Mouse (Mus musculus) mouse embryonic stem cell (cell line): Measurements from ENCODE around the gene Phf3.

Source experiments
- in situ Hi-C, 2 experiments: fragments of 300-500 bp; cut with MboI; formaldehyde crosslinking; loops; 1 replicate in 1 of 2; 3 replicates in 1 of 2; pipeline ENCODE4 v1.14.3; 2019 to 2020; ENCODE audit warnings: low sequenced_read_pairs in 2 of 2, low pct_unique_long_range_greater_than_20kb in 1 of 2, mixed read lengths in 1 of 2; ENCODE audit not compliant: unreplicated experiment in 1 of 2

Gene Phf3

DNA sequence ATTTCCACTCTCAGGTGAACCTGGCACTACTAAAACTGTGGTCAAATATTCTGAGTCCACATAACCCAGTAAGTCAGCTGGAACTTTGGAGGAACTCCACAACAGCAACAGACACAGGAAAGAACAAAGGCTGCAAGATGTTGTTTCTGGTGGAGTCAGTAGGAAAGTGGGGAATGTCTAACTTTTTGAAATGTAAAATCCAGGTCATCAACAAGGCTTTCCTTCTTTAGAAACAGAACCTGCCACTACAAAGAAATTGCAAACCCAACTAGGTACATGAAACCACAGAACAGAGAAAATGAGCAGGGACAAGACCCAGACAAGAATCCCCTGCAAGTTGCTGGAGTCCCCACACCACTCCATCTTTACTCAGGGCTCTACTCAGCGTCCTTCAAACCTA lies 26.0 kb downstream of the Phf3 start:
- in situ Hi-C loops: no loop called here

DNA sequence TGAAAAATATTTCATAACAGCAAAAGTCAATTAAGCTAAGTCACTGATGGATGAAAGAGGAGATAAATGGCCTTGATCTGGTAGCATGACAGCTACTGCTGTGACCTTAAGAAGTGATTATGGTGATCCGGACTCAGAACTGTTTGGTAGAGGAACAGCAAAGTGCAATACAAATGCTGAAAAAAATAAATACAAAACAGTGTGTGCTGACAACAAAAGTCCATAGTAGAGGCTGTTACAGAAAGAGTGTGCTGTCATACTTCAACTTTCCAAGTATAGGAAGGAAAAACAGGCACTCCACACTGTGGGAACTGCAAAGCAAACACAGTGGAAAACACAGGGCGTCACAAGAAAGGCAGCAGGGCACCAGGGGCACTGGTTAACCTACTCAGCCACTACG lies 34.1 kb downstream of the Phf3 start:
- in situ Hi-C loops: no loop called here

DNA sequence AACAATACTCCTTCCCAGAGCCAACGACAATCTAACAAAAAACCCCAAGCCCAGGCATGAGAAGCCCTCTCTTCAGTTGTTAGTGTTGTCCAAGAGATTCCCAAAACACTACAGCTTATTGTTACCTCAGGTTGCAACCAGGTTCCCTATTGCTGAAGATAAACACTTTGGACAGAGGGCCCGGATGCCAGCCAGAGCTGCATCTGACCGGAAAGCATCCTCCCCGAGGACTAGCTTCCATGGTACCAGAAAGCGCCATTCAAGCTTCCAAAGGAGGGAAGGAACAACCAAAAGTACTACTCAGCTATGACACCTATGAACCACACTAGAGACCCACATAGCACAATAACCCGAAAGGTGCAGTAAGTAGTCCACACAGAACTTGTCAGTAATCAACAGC lies 38.2 kb downstream of the Phf3 start:
- in situ Hi-C loops: no loop called here

DNA sequence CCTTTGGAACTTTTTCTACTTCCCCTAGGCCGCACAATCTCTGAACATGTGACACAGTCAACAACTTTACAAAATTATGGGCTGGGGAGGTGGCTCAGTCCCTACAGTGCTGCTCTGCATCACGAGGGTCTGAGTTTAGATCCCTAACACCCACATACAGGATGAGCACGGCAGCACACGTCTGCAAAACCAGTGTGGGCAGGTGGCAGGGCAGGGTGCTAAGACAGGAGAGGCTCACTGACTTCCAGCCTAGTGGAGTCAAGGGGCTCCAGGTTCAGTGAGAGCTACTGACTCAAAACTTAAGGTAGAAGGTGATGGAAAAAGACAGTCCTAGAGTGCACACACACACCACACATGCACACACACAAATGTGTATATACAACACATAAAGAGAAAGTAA lies 40.9 kb downstream of the Phf3 start:
- in situ Hi-C loops: no loop called here

DNA sequence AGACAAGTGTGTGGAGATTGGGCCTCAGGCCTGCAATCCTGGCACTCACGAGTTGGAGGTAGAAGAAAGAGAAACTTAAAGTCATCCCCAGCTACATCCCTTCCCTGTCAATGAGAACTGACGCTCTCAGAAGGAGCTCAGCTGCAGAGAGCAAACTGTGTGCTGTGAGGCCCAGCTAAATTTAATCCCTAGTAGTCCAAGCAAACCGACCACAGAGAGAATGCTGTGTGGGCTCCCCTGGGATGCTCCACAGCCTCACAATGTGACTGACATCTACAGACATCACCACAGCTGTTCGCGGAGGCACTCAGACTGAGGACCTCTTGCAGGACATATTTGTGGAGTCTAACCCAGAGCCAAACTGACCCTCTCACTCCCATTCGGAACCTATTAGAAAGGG lies 54.3 kb downstream of the Phf3 start:
- in situ Hi-C loops: no loop called here

DNA sequence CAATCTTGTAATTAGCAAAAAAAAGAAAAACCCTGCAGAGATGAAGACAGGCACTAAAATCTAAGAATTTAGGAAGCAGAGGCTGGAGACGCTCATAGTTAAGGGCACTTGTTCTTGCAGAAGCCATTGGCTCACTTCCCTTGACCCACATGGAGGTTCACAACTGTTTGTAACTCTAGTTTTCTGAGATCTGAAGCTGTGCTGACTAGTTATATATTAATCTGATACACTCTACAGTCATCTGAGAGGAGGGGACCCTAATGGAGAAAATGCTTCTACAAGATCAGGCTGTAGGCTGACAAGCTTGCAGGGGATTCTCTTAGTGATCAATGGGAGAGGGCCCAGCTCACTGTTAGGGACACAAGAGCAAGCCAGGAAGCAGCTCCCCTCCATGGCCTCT lies 58.1 kb downstream of the Phf3 start:
- in situ Hi-C loops: no loop called here

DNA sequence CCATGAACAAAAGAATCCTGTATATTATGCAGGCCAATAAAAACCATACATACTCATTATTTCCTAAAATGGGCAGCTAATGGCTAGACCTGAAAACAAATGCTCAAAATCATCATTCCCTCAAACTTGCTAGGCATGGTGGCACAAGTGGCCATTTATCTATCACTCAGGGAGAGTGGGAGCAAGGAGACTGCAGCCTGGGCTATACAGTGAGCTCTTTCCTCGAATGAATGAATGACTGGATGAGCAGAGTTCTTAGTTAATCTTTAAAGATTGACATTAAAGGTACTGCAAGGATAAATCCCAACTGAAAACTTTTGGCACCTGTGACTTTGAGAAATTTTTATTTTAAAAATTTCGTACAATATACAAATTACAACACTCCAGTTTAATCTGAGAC lies 58.7 kb downstream of the Phf3 start:
- in situ Hi-C loops: no loop called here

DNA sequence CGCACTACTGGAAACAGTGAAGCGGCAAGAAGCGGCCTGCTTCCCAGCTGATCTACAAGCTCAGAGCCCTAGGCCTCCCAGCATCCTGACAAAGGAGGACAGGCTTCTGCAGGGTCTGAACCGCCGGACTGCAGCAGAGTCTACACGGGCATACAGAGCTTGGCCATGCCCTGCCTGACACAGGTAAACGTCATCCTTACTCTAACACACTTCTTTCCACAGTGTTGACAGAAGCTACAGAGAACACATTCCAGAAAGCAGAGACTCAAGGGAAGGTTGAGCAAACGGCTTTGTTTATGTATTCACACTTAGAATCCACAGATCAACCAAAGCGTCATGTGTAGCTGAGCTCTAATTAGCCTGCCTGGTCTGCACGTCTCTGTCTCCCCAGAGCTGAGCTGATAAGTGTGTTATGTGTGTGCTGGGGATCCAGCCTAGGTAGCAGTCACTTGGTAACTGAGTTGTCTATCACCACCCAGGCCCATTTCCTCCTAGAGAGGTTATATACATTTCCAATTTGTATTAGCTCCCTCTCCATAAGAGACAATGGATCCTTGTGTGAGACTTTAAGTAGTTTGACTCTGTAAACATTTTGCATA lies 65.5 kb downstream of the Phf3 start:
- in situ Hi-C loops: no loop called here

DNA sequence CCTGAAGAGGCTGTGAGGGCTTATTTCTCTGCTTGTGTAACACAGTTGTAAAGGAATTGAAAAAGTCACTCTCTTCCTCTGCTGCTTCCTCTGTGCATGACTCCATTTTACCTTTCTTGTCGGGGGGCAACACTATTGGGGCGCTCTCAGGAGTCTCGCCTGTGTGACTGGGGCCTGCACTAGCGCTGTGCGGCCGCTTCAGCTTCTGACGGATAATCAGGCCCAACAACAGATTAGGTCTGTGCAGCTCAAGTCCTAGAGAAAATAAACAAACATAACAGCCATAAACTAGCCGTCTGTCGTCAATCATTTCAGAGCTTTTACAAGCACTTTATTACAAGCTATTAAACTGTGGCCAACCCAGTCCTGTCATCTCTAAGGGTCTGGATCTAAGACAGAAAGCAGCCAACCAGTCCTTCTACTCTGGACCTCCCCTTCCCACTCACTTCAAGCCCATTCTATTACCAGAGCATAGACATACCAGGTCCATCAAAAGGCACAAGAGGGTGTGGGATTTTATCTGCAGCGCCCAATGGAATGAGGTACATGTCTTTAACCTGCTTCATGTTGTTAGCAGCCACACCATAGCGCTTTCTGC lies 67.9 kb downstream of the Phf3 start:
- in situ Hi-C loops: no loop called here

DNA sequence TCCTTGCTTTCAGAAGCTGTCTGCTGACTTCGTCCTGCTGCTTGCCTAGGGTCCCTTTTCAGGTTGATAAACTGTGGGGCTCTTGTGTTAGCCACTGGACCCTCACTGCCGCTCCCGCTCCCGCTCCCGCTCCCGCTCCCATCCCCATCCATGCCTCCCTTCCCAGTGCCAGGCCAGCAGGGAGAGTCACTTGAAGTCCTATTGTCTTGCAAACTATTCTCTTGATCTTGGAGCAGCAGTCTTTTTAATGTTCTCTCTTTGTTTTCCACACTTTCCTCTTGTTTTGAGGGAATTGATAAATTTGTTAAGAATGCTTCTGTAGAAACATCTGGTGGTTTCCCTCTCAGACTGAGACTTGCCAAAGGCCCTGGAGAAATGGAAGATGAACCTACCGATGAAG lies 68.8 kb downstream of the Phf3 start:
- in situ Hi-C loops: no loop called here

DNA sequence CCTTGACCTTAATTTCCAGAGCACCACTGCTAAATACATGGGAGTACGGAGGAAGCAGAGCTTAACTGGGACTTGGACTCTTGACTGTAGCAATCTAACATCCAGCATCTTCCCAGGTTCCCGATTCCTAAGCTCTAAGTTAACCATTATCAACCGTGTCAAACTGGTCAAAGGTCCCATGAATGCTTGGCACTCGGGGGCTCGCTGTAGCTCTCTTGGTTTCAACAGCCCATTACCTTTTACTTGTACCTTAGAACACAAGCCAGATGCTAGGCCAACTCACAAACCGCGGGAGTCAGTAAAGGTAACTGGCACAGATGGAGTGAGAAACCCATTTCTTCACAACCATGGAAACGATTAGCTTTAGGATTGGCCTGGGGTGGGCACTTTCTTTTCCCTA lies 71.8 kb downstream of the Phf3 start:
- in situ Hi-C loops: no loop called here

DNA sequence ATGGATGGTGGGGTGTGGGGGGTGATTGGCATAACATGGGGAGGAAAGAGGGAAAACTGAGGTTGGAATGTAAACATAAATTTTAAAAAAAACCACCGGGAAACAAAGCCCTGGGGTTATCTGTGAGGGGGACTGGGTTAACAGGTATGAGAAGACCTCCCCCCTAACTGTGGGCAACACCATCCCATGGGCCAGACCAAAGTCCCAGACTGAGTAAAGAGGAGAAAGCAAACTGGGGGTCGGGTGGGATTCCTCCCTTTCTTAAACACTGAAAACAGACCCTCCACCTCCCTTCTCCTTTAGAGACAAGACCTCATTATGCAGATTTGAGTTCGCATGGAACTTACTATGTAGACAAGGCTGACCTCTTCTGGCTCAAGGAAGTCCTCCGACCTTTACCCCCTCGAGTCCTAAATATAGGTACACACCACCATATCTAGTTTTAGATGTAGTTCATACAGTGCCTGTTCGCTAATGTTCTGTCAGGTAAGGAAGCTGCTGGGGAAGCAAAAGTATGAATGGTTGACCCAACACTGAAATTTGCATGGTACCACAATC lies 74.4 kb downstream of the Phf3 start:
- in situ Hi-C loops: loop anchor here (10.0 to 25.0 kb wide), 3 partner anchors 135 to 363 kb away; no protein-coding TSS in a partner anchor

DNA sequence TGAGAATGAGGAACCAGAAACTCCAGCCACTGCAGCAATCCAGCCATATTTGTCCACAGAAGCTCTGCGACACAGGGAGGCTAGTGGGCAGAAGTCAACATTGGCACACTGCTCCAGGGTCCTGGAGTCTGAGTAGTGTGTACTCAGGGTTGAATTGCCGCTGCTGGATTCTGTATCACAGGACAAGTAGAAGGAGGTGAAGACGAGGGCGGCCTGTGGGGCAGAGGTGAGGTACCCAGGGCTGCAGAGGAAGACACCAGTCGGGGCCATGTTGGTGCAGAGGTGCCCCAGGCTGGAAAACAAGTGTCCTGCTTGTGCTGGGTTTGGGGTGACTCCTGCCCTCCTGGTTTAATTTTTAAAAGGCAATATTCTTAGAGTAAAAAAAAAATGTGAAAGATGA lies 79.1 kb downstream of the Phf3 start:
- in situ Hi-C loops: loop anchor here (10.0 to 25.0 kb wide), 3 partner anchors 140 to 368 kb away; no protein-coding TSS in a partner anchor

DNA sequence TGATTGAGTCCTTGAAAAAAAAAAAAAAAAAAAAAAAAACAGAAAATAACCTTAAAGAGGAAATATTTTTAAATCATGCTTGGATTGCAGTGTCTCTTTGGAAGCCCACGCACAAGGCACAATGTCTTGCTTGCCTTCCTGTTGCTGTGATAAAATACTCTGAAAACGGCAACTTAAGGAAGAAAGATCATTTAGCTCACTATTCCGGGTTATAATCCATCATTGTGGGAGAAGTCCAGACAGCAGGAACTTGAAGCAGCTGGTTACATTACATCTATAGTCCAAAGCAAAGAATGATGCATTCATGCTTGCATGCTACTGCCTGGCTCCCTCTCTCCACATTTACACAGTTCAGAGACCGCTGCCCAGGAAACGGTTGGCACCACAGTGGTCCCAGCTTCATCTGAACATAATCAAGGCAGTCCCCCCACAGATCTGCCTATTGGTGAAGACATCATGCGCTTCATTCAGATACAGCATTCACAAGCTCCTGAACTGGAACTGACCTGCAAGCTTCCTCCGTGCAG lies 80.3 kb downstream of the Phf3 start:
- in situ Hi-C loops: loop anchor here (10.0 to 25.0 kb wide), 3 partner anchors 141 to 369 kb away; no protein-coding TSS in a partner anchor

DNA sequence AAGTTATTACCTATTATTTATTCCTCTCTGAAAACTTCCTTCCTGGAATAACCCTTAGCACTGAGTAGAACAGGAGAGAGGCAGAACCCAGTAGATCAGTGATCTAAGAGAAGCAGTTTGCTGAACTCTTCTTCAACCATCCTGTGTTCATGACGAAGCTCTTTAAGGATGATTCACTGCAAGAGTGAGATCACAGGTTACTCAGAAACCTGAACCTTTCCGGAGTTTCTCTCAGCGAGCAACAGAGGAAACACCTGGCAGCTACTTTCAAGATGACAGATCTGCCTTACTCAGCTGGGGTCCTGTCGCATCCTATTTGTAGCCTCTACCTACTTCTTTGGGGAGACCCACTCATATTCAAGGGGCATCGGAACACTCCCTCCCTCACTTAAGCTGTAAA lies 80.8 kb downstream of the Phf3 start:
- in situ Hi-C loops: loop anchor here (10.0 to 25.0 kb wide), 3 partner anchors 142 to 369 kb away; no protein-coding TSS in a partner anchor

DNA sequence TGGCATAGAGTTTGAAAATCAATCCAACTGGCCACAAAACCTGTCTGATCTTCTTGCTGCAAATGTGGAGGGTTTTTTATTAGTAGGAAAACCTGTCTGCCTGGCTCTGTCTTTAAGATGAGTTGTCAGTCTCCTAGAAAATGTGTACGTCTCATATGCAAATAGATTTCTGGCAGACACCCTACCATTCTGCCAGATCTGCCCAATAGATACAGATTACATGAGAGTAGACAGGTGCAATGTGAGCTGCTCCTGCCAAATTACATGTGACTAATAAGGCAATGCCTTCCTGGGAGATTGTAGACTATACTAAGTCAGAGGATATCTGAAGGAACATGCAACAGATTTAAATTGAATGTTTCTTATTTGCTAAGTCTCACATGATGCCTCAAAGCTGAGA lies 83.5 kb downstream of the Phf3 start:
- in situ Hi-C loops: loop anchor here (10.0 to 25.0 kb wide), 3 partner anchors 145 to 372 kb away; no protein-coding TSS in a partner anchor

DNA sequence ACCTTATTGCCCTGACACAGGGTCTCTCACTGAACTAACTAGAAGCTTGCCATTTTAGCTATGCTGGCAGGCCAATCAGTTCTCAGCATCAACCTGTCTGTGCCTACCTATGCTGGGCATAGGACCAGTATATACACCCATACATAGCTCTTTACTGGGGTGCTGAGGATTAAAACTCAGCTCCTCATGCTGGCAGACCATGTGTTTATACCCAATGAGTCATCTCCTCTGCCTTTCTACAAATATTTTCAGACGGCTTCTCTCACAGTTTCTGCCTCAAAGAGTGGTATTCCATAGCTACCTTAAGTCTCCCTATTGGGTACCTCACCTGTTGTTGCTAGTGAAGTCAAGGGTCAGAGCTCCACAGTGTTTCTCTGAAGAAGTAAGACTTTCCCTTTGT lies 84.0 kb downstream of the Phf3 start:
- in situ Hi-C loops: loop anchor here (10.0 to 25.0 kb wide), 3 partner anchors 145 to 373 kb away; no protein-coding TSS in a partner anchor

DNA sequence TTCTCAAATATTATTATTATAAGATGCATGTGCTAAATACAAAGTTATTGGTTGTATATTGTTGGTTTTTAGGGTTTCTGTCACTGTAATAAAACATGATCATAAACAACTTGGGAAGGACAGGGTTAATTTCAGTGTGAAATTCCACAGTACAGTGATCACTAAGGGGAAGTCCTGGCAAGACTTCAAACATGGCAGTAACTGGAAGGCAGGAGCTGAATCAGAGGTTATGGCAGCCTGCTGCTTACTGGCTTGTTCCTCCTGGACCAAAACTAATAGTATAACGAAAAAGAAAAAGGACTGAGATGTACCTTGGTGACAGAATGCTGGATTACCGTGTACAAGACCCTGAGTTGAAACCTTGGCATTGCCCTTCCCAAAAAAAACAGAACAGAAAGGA lies 84.7 kb downstream of the Phf3 start:
- in situ Hi-C loops: loop anchor here (10.0 to 25.0 kb wide), 2 partner anchors 146 to 373 kb away; no protein-coding TSS in a partner anchor

DNA sequence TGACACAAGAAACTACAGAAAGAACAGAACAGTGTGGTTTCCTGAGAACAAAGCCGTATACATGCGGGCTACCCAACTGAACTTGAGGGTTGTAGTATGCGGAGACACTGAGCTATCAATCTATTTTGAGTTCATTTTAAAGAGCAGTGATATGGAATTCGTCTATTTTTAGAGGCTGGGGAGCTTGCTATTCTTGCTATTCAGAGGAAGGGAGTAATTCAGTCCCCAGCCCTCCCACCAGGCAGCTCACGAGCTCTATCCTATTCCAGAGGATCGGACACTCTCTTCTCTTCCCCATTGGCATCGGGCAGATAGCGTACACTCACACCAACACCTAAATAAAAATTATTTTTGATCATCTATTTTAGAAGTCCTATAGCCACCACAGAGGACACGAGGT lies 87.1 kb downstream of the Phf3 start:
- in situ Hi-C loops: loop anchor here (10.0 to 25.0 kb wide), 2 partner anchors 148 to 376 kb away; no protein-coding TSS in a partner anchor
